Mouse (Mus musculus) hindbrain, embryonic 15.5 days (tissue): Measurements from ENCODE around the gene Sash1. TPM values are rescaled to one million over a fixed set of nuclear protein-coding genes. Genes with fewer than 3 reads are reported as not detected.

Experiments used
- ATAC-seq: fragments of 200-750 bp; cut with Nextera tagmentation; 2 replicates; pipeline ENCODE4 v1.8.0; 2017; ENCODE audit warnings: low read depth, moderate number of reproducible peaks, moderate TSS enrichment; ENCODE audit not compliant: low FRiP score
- H3K27ac ChIP-seq: fragments of 300-500 bp; sonication (generic); replicated peaks from 2 replicates; pipeline ENCODE4 v1.5.1; 2015; ENCODE audit warnings: mild to moderate bottlenecking, inconsistent platforms
- H3K27me3 ChIP-seq: fragments of 300-500 bp; sonication (generic); 2 replicates; pipeline ENCODE4 v1.6.1; 2015; ENCODE audit warnings: control low read depth, inconsistent platforms
- H3K36me3 ChIP-seq: fragments of 300-500 bp; sonication (generic); 2 replicates; pipeline ENCODE4 v1.6.1; 2015; ENCODE audit warnings: control low read depth, inconsistent platforms
- H3K4me1 ChIP-seq: fragments of 300-500 bp; sonication (generic); replicated peaks from 2 replicates; pipeline ENCODE4 v1.6.1; 2015; ENCODE audit warnings: control low read depth, inconsistent platforms
- H3K4me2 ChIP-seq: fragments of 300-500 bp; sonication (generic); 2 replicates; pipeline ENCODE4 v1.6.1; 2015; ENCODE audit warnings: moderate library complexity, mild to moderate bottlenecking, inconsistent platforms
- H3K4me3 ChIP-seq: fragments of 300-500 bp; sonication (generic); 2 replicates; pipeline ENCODE4 v1.5.1; 2015; ENCODE audit warnings: mild to moderate bottlenecking, inconsistent platforms
- H3K9ac ChIP-seq: fragments of 300-500 bp; sonication (generic); 2 replicates; pipeline ENCODE4 v1.6.1; 2015; ENCODE audit warnings: inconsistent platforms
- H3K9me3 ChIP-seq: fragments of 300-500 bp; sonication (generic); 2 replicates; pipeline ENCODE4 v1.6.1; 2016; ENCODE audit warnings: control low read depth, inconsistent platforms
- WGBS: fragments of 180-500 bp; shearing (Covaris S2); methylation state at CpG from one replicate; pipeline ENCODE4 v1.1.7; 2015; 5-methylcytosine and 5-hydroxymethylcytosine counted together
- polyA plus RNA-seq: library from polyadenylated mRNA; unstranded; fragments of >200 nt; fragmentation: Nextera tagmentation; extraction: Ambion mirVana; gene quantifications from 2 replicates; pipeline ENCODE4 v1.2.1, GENCODE M21; 2015

Gene Sash1
- polyA plus RNA-seq, 1 experiment from 2014 or later, result 3.1 TPM

- H3K9me3 ChIP-seq, result no peaks in the 10 kb centered on the region
- peaks cover 5% of the 10 kb centered on the region; the same call in 1 of the 2 replicates for H3K4me1 ChIP-seq
- no peak overlapping the region for H3K4me2 ChIP-seq
- no peak overlapping the region for H3K9ac ChIP-seq
- ATAC-seq, result peak; percentile 38; the same call in 1 of the 2 replicates
- no peak overlapping the region for H3K4me3 ChIP-seq
- no peak overlapping the region for H3K27ac ChIP-seq
- WGBS, result 51% methylated on average over 11 of the region's 11 CpGs
- H3K36me3 ChIP-seq, result no peaks in the 10 kb centered on the region
- H3K27me3 ChIP-seq, result no peaks in the 10 kb centered on the region
These were observed 35.3 kb upstream of the Sash1 start for GRCm38 (mm10) chr10:8921098-8921693.

GRCm38 (mm10) chr10:8917798-8918197 is 31.9 kb upstream of the Sash1 start:
- Histone ChIP-seq H3K9me3 (no peaks in the 10 kb centered on the region), H3K27me3 (no peaks in the 10 kb centered on the region), H3K4me3 (no peak overlapping the region), H3K36me3 (no peaks in the 10 kb centered on the region), H3K4me2 (no peak overlapping the region), H3K9ac (no peak overlapping the region), H3K4me1 (peaks cover 5% of the 10 kb centered on the region; the same call in 1 of the 2 replicates), H3K27ac (no peak overlapping the region)
- ATAC-seq, result no peak
- whole genome bisulfite sequencing, result 86% methylated on average over 2 of the region's 2 CpGs

GRCm38 (mm10) chr10:8917350-8917749 is 31.5 kb upstream of the Sash1 start:
- no peak overlapping the region for H3K9ac ChIP-seq
- H3K4me3 ChIP-seq, result no peak overlapping the region
- no peak overlapping the region for H3K4me2 ChIP-seq
- no peaks in the 10 kb centered on the region for H3K36me3 ChIP-seq
- H3K27me3 ChIP-seq, result no peaks in the 10 kb centered on the region
- WGBS, result 89% methylated on average over 4 of the region's 4 CpGs
- H3K27ac ChIP-seq, result no peak overlapping the region
- no peaks in the 10 kb centered on the region for H3K9me3 ChIP-seq
- ATAC-seq, result no peak
- H3K4me1 ChIP-seq, result peaks cover 5% of the 10 kb centered on the region; the same call in 1 of the 2 replicates

- Histone ChIP-seq H3K9me3 (no peaks in the 10 kb centered on the region), H3K27me3 (no peaks in the 10 kb centered on the region), H3K4me1 (0 out of 2 replicates have a peak, but pooled peaks cover under 1% of the 10 kb centered on the region), H3K9ac (no peak overlapping the region), H3K4me2 (no peak overlapping the region), H3K27ac (no peak overlapping the region), H3K36me3 (no peaks in the 10 kb centered on the region), H3K4me3 (no peak overlapping the region)
- 83% methylated on average over 5 of the region's 5 CpGs for WGBS
- ATAC-seq, result no peak
These were observed 29.9 kb upstream of the Sash1 start for GRCm38 (mm10) chr10:8915755-8916154.

GRCm38 (mm10) chr10:8913904-8914303 is 28.0 kb upstream of the Sash1 start:
- no peaks in the 10 kb centered on the region for H3K36me3 ChIP-seq
- 84% methylated on average over 4 of the region's 4 CpGs for WGBS
- no peaks in the 10 kb centered on the region for H3K27me3 ChIP-seq
- H3K4me3 ChIP-seq, result no peak overlapping the region
- no peak overlapping the region for H3K27ac ChIP-seq
- H3K9ac ChIP-seq, result no peak overlapping the region
- no peak for ATAC-seq
- H3K9me3 ChIP-seq, result no peaks in the 10 kb centered on the region
- no peak overlapping the region for H3K4me2 ChIP-seq
- 0 out of 2 replicates have a peak, but pooled peaks cover 7% of the 10 kb centered on the region for H3K4me1 ChIP-seq

GRCm38 (mm10) chr10:8912706-8913275 is 26.9 kb upstream of the Sash1 start:
- H3K27ac ChIP-seq, result no peak overlapping the region
- 87% methylated on average over 5 of the region's 5 CpGs for WGBS
- no peaks in the 10 kb centered on the region for H3K27me3 ChIP-seq

GRCm38 (mm10) chr10:8912213-8912612 is 26.3 kb upstream of the Sash1 start:
- Histone ChIP-seq H3K4me1 (0 out of 2 replicates have a peak, but pooled peaks cover 7% of the 10 kb centered on the region), H3K9ac (no peak overlapping the region), H3K27ac (no peak overlapping the region), H3K27me3 (no peaks in the 10 kb centered on the region), H3K4me2 (no peak overlapping the region), H3K36me3 (no peaks in the 10 kb centered on the region), H3K4me3 (no peak overlapping the region), H3K9me3 (no peaks in the 10 kb centered on the region)
- no peak for ATAC-seq
- 93% methylated on average over 4 of the region's 4 CpGs for WGBS

More at GRCm38 (mm10) chr10:8912706-8913275, 26.9 kb upstream of the Sash1 start:
- Histone ChIP-seq H3K9ac (no peak overlapping the region), H3K9me3 (no peaks in the 10 kb centered on the region), H3K4me1 (0 out of 2 replicates have a peak, but pooled peaks cover 7% of the 10 kb centered on the region), H3K36me3 (no peaks in the 10 kb centered on the region), H3K4me2 (no peak overlapping the region), H3K4me3 (no peak overlapping the region)
- no peak for ATAC-seq

GRCm38 (mm10) chr10:8910237-8910990 is 24.5 kb upstream of the Sash1 start:
- Histone ChIP-seq H3K27ac (no peak overlapping the region), H3K9ac (no peak overlapping the region), H3K27me3 (no peaks in the 10 kb centered on the region), H3K36me3 (no peaks in the 10 kb centered on the region), H3K9me3 (no peaks in the 10 kb centered on the region), H3K4me2 (no peak overlapping the region), H3K4me3 (no peak overlapping the region), H3K4me1 (0 out of 2 replicates have a peak, but pooled peaks cover 7% of the 10 kb centered on the region)
- ATAC-seq, result no peak
- WGBS, result 71% methylated on average over 16 of the region's 16 CpGs

GRCm38 (mm10) chr10:8903086-8903485 is 17.2 kb upstream of the Sash1 start:
- Histone ChIP-seq H3K4me2 (no peak overlapping the region), H3K9ac (no peak overlapping the region), H3K4me3 (no peak overlapping the region), H3K4me1 (no peaks in the 10 kb centered on the region), H3K9me3 (no peaks in the 10 kb centered on the region), H3K27ac (no peak overlapping the region), H3K27me3 (no peaks in the 10 kb centered on the region), H3K36me3 (no peaks in the 10 kb centered on the region)
- no peak for ATAC-seq
- 94% methylated on average over 6 of the region's 6 CpGs for WGBS

GRCm38 (mm10) chr10:8902412-8902811 is 16.5 kb upstream of the Sash1 start:
- no peak overlapping the region for H3K4me3 ChIP-seq
- WGBS, result 84% methylated on average over 7 of the region's 7 CpGs
- ATAC-seq, result no peak

GRCm38 (mm10) chr10:8898831-8899511 is 13.1 kb upstream of the Sash1 start:
- Histone ChIP-seq H3K4me1 (no peaks in the 10 kb centered on the region), H3K4me2 (no peak overlapping the region), H3K9me3 (no peaks in the 10 kb centered on the region), H3K9ac (no peak overlapping the region), H3K27me3 (no peaks in the 10 kb centered on the region), H3K36me3 (no peaks in the 10 kb centered on the region), H3K4me3 (no peak overlapping the region), H3K27ac (no peak overlapping the region)
- ATAC-seq, result no peak
- 83% methylated on average over 8 of the region's 8 CpGs for WGBS

More at GRCm38 (mm10) chr10:8902412-8902811, 16.5 kb upstream of the Sash1 start:
- Histone ChIP-seq H3K9ac (no peak overlapping the region), H3K9me3 (no peaks in the 10 kb centered on the region), H3K4me1 (no peaks in the 10 kb centered on the region), H3K36me3 (no peaks in the 10 kb centered on the region), H3K27ac (no peak overlapping the region), H3K27me3 (no peaks in the 10 kb centered on the region), H3K4me2 (no peak overlapping the region)
